Comparison of ENCODE assay signal across 11 mouse cellular contexts in genomic region chr12:76318282-76319212, GRCm38 (mm10). TPM values are rescaled to one million over a fixed set of nuclear protein-coding genes. Genes with fewer than 3 reads are reported as not detected.
A peak's percentile ranks its signal among the peaks of the same experiment; 100 is the strongest.
DNase-seq lines count a peak whose midpoint lies in the region; ATAC-seq and TF ChIP-seq lines count a peak whose summit lies in the region.
"Had no signal": no experiment of that assay in that cellular context is flagged by ENCODE, and none has a peak within 500 bp of the region (broad histone marks: within the 10 kb centered on the region; RNA-seq: fewer than 3 reads in every experiment).

No protein-coding gene starts in this region.

- H3K9me3 ChIP-seq in lung, embryonic 14.5 days (ENCODE audit: low read depth, low read length) = no peaks in the 10 kb centered on the region
- H3K9me3 ChIP-seq: hindbrain, embryonic 15.5 days; neural tube, embryonic 12.5 days had no signal

- peak overlapping the region; percentile 46; the same call in 1 of the 2 replicates for H3K27ac ChIP-seq in layer of hippocampus, adult 2 months
- peak overlapping the region; percentile 91 for H3K27ac ChIP-seq in lung, embryonic 14.5 days (ENCODE audit: low read depth)
- H3K27ac ChIP-seq: hindbrain, embryonic 15.5 days; neural tube, embryonic 12.5 days had no signal

- WGBS in lung, embryonic 14.5 days = 9% methylated on average over 9 of the region's 9 CpGs

- H3K4me3 ChIP-seq in layer of hippocampus, adult 2 months = no peak overlapping the region
- no peak overlapping the region for H3K4me3 ChIP-seq in lung, embryonic 14.5 days (ENCODE audit: low read depth, low read length)
- H3K4me3 ChIP-seq: hindbrain, embryonic 15.5 days; neural tube, embryonic 12.5 days had no signal

- H3K4me2 ChIP-seq in lung, embryonic 14.5 days = peak overlapping the region; percentile 26; the same call in 1 of the 2 replicates
- H3K4me2 ChIP-seq: hindbrain, embryonic 15.5 days; neural tube, embryonic 12.5 days had no signal

- no peak for TF ChIP-seq CTCF in layer of hippocampus, adult 2 months (conservative IDR thresholded peaks at IDR 0.05)
- no peak for TF ChIP-seq CTCF in lung, embryonic 14.5 days (IDR thresholded peaks at IDR 0.05; ENCODE audit: low read depth)

- no peaks in the 10 kb centered on the region for H3K27me3 ChIP-seq in lung, embryonic 14.5 days (ENCODE audit: insufficient read depth, low read length)
- H3K27me3 ChIP-seq: hindbrain, embryonic 15.5 days; neural tube, embryonic 12.5 days had no signal

- H3K36me3 ChIP-seq in lung, embryonic 14.5 days (ENCODE audit: insufficient read depth) = peaks cover 48% of the 10 kb centered on the region

- no peak for DNase-seq in layer of hippocampus, adult 2 months (ENCODE audit: low spot score in 2 of 2)
- no peak for DNase-seq in layer of hippocampus, postnatal 10 days (ENCODE audit: low spot score in 2 of 2)
- peak; percentile 10 for DNase-seq in embryo, embryonic 9.5 days (ENCODE audit: extremely low spot score)
- peak; percentile 77 for DNase-seq in lung, embryonic 14.5 days
- DNase-seq in spleen, postnatal 4 days (ENCODE audit: low spot score in 2 of 2) = peak; percentile 35 to 72
- no peak for DNase-seq in urinary bladder, postnatal 36 days (ENCODE audit: low spot score in 2 of 2)
- DNase-seq in layer of hippocampus, postnatal 36 days = no peak
- DNase-seq in cerebellum, postnatal 25 days = no peak

- ATAC-seq in lung, embryonic 14.5 days (ENCODE audit: insufficient read depth) = peak; percentile 90
- ATAC-seq: activated CD4-positive, CD25-positive, alpha-beta regulatory T cell, adult 4 months had no signal

- H3K9ac ChIP-seq in lung, embryonic 14.5 days = peak overlapping the region; percentile 8; the same call in 1 of the 2 replicates
- H3K9ac ChIP-seq: hindbrain, embryonic 15.5 days; neural tube, embryonic 12.5 days had no signal

- H3K4me1 ChIP-seq in lung, embryonic 14.5 days (ENCODE audit: insufficient read depth) = peaks cover 11% of the 10 kb centered on the region; the same call in 1 of the 2 replicates
- H3K4me1 ChIP-seq: hindbrain, embryonic 15.5 days; neural tube, embryonic 12.5 days had no signal

RNA-seq across cellular contexts. Expression of gene Akap5, which starts 6.1 kb away (rescaled TPM):
- 10 to 100 TPM; 61.5 to 63.0 TPM for total RNA-seq in layer of hippocampus, adult 2 months (2021)
- total RNA-seq in layer of hippocampus, postnatal 10 days (2021) = 10 to 100 TPM; 48.9 to 52.7 TPM
- polyA plus RNA-seq in lung, embryonic 14.5 days (2014; fragmentation: Nextera tagmentation; extraction: Ambion mirVana) = 24.2 and 25.7 TPM in 2 replicates
- 10 to 100 TPM; 56.5 to 58.3 TPM for total RNA-seq in layer of hippocampus, postnatal 36 days (2021)

RNA-seq across cellular contexts. Expression of gene Zbtb25, which starts 50.9 kb away (rescaled TPM):
- 10 to 100 TPM; 17.6 to 23.6 TPM for total RNA-seq in layer of hippocampus, adult 2 months (2021)
- total RNA-seq in layer of hippocampus, postnatal 10 days (2021) = 10 to 100 TPM; 16.9 to 20.9 TPM
- 18.4 and 19.4 TPM in 2 replicates for polyA plus RNA-seq in lung, embryonic 14.5 days (2014; fragmentation: Nextera tagmentation; extraction: Ambion mirVana)
- total RNA-seq in layer of hippocampus, postnatal 36 days (2021) = 10 to 100 TPM; 15.7 to 22.1 TPM

RNA-seq across cellular contexts. Expression of gene Zbtb1, which starts 51.5 kb away (rescaled TPM):
- total RNA-seq in layer of hippocampus, adult 2 months (2021) = 1 to 10 TPM; 7.2 to 8.3 TPM
- total RNA-seq in layer of hippocampus, postnatal 10 days (2021) = 1 to 10 TPM; 5.6 to 6.1 TPM
- 12.6 and 13.2 TPM in 2 replicates for polyA plus RNA-seq in lung, embryonic 14.5 days (2014; fragmentation: Nextera tagmentation; extraction: Ambion mirVana)
- 1 to 10 TPM; 7.3 to 8.7 TPM for total RNA-seq in layer of hippocampus, postnatal 36 days (2021)

Comparison
In these comparisons a context has a peak if more than half of its experiments do, and no peak if none do; other contexts are left out.
1. DNase-seq: peak in embryo, embryonic 9.5 days (single experiment), lung, embryonic 14.5 days (single experiment) and spleen, postnatal 4 days (2 of 2); none in layer of hippocampus, adult 2 months (0 of 2), layer of hippocampus, postnatal 10 days (0 of 2), urinary bladder, postnatal 36 days (0 of 2), layer of hippocampus, postnatal 36 days (0 of 2) and cerebellum, postnatal 25 days (0 of 2).